Mouse (Mus musculus) activated CD4-positive, CD25-positive, alpha-beta regulatory T cell, adult 9 weeks (primary cell): ENCODE data around the gene Dppa3. TPM values are rescaled to one million over a fixed set of nuclear protein-coding genes. Genes with fewer than 3 reads are reported as not detected.

Source experiments
- polyA plus RNA-seq: library from polyadenylated mRNA; unstranded; fragments of 100-300 nt; shearing (Covaris generic); gene quantifications from one replicate; pipeline ENCODE4 v1.2.1, GENCODE M21; 2017

Gene Dppa3
- polyA plus RNA-seq = not detected

DNA sequence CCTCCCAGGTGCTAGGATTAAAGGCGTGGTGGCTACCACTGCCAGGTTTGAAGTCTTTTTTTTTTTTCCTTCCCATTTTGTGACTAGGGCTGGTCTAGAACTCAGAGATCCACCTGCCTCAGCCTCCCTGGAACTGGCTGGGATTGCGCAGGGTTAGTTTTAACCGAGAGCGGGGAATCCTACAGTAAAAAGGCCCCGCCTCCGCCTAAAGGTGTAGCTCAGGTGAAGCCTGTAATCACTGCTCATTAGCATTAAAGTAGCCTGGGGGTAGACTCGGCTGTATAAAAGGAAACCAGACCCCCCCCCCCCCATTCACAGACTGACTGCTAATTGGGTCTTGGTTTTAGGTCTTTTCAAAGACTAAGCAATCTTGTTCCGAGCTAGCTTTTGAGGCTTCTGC, at the start of gene Dppa3:
Gene Dppa3 (plus strand): TSS at position 301 of the 400 bp plus-strand sequence.

DNA sequence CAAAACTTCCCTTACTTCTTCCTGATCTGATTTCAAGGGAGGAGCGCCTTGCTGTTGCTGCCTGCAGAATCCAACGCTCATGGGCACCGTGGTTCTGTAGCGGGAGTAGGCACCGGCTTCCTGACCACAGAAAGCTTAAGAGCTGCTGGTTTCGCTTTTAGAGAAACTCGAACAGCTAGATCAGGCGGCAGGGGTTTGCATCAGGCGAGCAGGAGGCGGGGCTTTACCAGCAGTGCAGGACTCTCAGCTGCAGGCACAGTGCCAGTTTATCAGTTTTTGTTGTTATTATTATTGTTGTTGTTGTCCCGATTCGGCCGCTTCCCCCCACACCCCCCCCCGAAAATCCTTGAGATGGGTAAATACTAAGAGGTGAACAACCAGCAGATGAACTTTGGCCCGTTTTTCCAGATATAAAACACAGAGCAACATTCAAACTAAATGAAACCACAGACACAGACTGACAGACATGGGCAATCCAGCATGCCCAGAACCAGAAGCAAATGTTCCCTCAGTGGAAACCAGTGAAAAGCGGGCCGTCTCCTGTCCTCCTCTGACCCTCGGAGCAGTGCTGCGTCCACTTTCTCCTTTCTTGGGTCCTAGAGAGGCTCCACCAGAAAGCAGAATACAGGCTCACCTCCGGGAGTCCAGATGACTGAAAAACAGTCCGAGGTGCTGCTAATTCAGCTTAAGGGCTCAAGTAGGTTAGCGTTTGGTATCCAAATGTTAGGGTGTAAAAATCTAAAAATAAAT, 23.8 kb upstream of the Dppa3 start, which contains the start of gene Apobec1:
Gene Apobec1 (minus strand): TSS at position 203 of the 750 bp plus-strand sequence.

DNA sequence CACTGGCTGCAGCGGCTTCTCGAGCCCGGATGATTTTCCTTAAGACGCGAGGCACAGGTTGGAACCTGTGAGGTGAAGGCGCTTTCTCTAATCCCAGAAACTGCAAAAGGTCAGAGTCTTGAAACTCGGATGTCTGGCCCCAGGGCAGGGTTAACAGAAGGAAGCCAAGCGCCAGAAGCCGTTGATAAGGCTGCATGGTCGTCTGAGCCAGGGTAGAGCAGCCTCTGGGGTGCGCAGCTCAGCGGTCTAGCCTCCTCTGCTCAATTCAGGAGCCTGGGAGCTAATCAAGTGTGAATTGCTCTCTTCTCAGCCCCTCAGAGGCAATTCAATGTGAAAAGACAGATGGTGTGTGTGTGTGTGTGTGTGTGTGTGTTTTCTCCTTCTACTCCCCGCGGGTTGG, 16.4 kb upstream of the Dppa3 start, which contains the start of gene Gdf3:
Gene Gdf3 (minus strand): TSS at position 317 of the 400 bp plus-strand sequence.

Other genes starting within 250 kb of the Dppa3 start
- not detected for gene Rimklb, start 127.6 kb upstream of the Dppa3 start, polyA plus RNA-seq
- not detected for gene Mfap5, start 120.6 kb upstream of the Dppa3 start, polyA plus RNA-seq
- 0.94 TPM for gene Aicda, start 72.6 kb upstream of the Dppa3 start, polyA plus RNA-seq
- gene Apobec1, start 24.0 kb upstream of the Dppa3 start, polyA plus RNA-seq = 28.2 TPM
- gene Gdf3, start 16.3 kb upstream of the Dppa3 start, polyA plus RNA-seq = 0.21 TPM
- gene Nanog, start 81.1 kb downstream of the Dppa3 start, polyA plus RNA-seq = not detected
- 123 TPM for gene Slc2a3, start 175.2 kb downstream of the Dppa3 start, polyA plus RNA-seq
- gene Foxj2, start 193.5 kb downstream of the Dppa3 start, polyA plus RNA-seq = 7.4 TPM
- 0.10 TPM for gene C3ar1, start 229.8 kb downstream of the Dppa3 start, polyA plus RNA-seq
- gene Necap1, start 248.1 kb downstream of the Dppa3 start, polyA plus RNA-seq = 33.7 TPM